Mouse (Mus musculus) A20 (cell line): Measurements from ENCODE around the gene D630003M21Rik.

ENCODE experiments used
- DNase-seq: peaks from one replicate; pipeline ENCODE4 v3.0.0-alpha.2; 2011; ENCODE audit warnings: low read depth, low spot score

Gene D630003M21Rik

DNA sequence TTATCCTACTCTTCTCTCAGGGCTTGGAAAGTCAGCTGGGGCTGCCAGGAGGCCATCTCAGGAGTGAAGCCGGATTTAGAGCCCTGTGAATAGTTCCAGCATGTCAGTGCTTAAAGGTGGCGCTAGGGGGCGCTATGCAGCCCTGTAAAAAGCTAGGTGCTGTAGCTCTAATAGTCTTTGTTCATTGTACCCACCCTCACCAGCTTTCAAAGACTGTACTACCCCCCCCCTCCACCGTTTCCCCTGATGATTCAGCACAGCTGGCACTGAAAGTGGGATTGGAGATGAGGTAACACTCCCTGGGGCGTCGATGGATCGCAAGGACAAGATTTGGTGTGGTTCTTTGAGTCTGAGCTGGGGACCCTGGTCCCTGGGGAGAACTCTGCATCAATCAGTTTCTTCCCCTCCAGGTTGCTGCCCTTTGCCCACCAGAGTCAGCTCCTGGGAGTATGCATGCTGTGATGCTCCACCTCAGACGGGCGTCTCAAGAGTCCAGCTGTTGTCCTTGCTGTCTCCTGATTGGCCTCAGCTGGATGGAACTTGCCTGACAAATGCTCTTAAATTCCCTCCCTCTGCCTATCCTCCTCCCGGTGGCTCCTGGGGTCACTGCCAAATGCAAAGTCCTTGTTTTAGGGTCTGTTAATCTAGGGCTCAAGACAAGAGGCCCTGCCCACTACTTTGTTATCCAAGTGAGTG, 33.9 kb downstream of the D630003M21Rik start:
- DNase-seq, result peak; percentile 68

- no peak for DNase-seq
These were observed 35.2 kb downstream of the D630003M21Rik start for GRCm38 (mm10) chr2:158193611-158194336.

DNA sequence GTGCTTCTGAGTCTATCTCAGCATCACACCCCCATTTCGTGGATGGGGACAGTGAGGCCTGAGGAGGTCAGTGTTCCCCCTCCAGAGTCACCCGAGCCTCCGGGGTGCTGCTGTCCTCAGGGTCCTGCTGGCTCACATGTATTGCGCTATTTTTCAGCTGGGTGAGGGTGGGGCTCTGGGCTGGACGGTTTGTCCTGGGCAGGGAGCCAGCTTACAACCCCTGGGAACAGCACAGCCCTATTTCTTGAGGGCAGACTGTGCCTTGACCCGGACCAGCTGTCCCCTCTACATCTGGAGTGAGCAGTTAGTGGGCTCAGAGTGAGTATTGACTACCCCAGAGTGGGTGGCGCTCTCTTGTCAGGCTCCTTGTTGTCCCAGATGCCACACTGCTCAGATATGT, 37.9 kb downstream of the D630003M21Rik start:
- no peak for DNase-seq

DNA sequence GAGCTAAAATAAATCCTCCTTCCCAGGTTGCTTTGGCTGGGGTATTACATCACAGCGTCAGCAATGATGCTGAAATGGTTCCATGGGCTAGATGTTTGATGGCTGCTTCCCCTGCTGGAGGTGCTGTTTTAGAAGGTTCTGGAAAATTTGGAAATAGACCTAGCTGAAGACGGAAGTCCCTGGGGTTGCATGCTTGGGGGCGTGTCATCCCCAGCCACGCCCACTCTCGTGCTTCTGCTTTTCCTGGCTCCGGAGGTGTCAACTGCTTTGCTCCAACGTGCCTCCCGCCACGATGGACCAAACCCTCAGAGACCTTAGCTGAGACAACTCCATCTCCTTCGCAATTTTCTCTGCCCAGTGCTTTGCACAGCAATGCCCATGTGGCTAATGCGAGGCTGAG, 39.6 kb downstream of the D630003M21Rik start:
- DNase-seq, result no peak

DNA sequence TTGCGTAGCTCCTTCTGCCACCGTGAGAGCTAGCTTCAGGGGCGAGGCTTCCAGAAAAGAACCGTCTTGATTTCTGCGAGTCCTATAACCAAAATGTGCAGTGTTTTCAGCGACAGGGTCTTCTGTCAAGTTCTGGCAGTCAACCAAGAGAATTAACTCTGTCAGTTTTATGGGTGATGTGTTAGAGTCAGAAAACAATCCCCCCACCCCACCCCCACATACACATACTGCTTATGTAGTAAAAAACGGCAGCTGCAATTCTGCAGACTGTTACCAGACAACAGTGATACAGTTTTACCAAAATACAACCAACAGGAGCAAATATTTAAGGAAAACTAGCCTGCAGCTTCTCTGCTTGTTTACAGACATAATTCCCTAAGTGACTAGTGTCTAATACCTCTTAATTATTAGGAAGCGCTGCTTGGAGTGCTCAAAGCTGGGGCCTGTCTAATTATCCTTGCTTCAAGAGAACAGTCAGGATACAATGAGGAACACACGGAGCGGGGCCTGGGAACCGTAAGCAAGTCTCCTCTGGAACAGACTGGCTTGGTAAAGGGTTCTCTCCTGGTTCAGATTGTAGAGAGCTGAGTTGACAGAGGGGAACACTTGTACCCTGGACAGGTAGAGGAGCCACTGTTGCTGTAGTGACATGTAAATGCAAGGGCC, 42.7 kb downstream of the D630003M21Rik start:
- DNase-seq, result no peak

- DNase-seq, result no peak
These were observed 45.8 kb downstream of the D630003M21Rik start for GRCm38 (mm10) chr2:158183266-158183665.

DNA sequence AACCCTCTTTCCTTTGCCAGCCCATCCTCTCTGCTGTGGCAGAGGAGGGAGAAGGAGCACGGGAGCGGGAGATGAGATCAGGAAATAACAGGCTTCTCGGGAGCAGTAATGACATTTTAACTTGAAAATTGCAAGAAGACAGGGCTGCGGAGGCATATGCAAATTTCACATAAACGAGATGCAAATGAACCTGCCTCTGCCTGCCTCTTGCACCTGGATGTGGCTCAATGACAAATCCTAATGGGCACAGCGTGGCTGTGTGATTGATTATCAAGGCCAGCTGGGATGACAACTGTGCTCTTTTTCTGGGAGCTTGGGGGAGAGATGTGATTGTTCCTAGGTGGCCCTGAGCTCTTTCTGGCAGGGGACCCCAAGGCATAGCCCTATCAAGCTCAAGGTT, 47.1 kb downstream of the D630003M21Rik start:
- DNase-seq, result peak; percentile 35

GRCm38 (mm10) chr2:158180797-158181196, 48.2 kb downstream of the D630003M21Rik start:
- peak; percentile 74 for DNase-seq

DNA sequence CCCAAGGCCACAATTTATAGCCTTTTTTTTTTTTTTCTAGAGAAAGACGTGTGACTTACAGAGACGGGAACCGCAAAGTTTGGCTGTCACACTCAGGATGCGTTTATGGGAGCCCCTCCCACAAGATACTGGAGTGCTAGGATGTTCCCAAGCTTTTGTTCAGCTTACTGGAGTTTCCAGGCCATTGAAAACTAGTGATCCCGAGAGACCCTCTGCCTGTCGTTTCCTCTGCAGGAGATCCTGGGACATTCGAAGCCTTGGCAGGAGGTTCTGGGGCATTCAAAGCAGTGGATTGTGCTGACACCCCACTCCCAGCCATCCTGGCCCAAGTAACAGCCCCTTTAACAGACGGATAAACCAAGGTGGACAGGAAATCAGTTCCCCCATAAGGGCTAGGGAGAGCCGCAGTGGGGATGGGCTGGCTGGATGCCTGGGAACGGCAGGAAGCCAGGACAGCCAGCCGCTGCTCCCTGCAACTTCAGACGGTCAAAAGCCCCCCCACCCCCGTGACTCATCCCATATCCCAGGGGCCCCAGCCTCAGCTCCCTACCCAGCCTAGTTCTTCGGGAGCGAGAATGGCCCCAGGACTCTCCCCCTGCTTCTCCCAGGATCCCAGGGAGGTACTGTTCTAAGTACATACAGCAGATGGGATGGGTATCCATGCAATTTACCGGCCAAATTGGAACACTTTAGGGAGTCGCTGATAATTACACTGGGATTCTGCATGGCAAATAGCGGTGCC, 49.5 kb downstream of the D630003M21Rik start:
- DNase-seq, result no peak

DNA sequence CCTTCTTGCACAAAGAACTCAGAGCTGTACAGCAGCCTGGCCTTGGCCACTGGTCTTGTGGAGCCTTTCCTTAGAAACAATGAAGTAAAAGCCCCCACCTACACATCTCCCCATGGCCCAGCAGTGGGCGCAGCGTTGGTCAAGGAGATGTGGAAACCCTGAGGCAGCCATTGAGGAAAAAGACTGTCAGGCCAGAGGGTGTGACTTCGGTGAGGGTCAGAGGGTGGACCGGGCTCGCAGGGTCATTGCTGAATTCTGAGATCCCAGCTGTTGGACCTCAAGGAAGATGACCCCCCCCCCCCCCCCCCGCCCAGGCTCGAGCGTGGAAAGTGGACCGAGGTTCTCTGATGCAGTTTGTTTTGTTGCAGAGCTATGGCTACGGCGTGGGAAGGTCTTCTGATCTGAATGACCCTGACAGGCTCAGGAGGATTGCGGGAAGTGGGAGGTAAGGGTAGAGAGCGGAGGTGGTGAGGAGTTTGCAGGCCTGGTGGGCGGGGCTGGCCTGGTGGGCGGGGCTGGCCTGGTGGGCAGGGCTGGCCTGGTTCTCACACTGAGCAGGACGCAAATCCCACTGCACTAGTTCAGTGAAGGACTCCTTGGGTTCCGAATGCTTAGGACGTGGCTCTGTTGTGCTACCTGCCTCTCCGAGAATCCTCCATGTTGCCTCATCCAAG, 50.2 kb downstream of the D630003M21Rik start:
- peak; percentile 38 for DNase-seq

DNA sequence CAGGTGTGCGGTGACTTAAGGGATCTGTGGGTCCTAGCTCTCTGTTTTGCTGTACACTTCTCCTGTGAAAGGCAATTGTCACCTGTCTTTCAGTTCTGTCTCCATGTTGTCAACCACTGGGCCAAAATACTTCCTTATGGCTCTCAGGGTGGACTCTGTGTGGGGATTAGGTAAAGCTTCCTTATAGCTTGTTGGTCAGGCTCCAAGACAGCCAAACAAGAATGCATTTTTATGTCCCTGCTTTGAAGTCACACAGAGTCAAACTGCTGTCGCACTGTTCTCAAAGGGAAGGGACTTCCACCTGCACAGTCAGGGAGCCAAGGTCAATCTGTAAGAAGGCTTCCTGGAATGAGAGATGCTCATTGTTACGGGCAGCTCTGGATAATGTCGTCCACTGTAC, 50.9 kb downstream of the D630003M21Rik start:
- DNase-seq, result no peak

DNA sequence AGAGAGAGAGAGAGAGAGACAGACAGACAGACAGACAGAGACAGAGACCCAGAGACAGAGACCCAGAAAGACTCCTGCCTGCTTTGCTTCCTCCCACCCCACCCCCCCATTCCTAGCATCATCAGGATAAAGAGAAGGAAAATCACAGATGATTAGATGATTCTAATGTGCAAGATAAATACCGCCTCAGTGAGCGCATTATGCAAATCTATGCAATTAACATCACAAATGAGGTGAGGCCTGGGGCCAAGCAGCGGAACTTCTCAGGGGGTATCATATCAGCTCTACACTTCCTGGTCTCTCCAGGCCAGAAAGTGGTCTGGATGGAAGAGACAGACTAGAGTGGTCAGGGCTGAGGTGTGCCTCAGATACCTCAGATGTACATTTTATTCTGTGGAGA, 51.4 kb downstream of the D630003M21Rik start:
- no peak for DNase-seq

DNA sequence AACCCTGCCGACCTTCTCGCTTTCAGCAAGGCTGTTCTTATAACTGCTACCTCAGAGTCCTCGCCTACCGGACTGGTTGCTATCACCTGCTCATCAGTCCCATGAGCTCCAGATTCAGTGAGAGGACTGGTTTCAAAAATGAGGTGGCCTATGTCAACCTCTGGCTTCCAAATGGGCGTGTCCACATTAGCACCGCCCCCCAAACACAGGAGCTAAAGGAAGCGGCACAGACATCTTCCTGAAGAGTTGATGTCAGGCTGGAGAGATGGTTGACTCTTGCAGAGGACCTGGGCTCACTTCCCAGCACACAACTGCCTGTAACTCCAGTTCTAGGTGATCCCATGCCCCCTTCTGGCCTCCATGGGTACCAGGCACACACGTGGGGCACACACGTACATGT, 52.3 kb downstream of the D630003M21Rik start:
- no peak for DNase-seq

- no peak for DNase-seq
These were observed 53.6 kb downstream of the D630003M21Rik start for GRCm38 (mm10) chr2:158175433-158175832.

GRCm38 (mm10) chr2:158174958-158175357, 54.1 kb downstream of the D630003M21Rik start:
- no peak for DNase-seq

- no peak for DNase-seq
These were observed 54.6 kb downstream of the D630003M21Rik start for GRCm38 (mm10) chr2:158174438-158174837.

GRCm38 (mm10) chr2:158170394-158170793, 58.6 kb downstream of the D630003M21Rik start:
- no peak for DNase-seq

DNA sequence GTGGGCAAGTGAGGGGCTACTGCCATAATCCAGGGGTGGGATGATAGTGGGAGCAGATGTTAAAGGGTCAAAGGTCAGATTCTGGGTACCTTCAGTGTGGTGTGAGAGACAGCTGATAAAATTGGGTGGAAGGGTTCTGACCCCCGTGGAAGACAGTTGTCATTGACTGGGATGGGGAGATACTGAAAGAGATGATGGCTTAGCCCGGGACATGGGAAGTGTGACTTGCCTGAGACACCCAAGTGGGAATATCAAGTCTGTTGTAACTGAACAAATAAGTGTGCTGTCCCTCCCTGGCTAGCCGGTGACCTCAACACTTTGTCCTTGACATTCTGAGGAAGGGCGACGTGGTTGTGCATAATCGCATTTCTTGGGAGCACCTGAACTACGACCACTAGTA, 59.3 kb downstream of the D630003M21Rik start:
- no peak for DNase-seq

DNA sequence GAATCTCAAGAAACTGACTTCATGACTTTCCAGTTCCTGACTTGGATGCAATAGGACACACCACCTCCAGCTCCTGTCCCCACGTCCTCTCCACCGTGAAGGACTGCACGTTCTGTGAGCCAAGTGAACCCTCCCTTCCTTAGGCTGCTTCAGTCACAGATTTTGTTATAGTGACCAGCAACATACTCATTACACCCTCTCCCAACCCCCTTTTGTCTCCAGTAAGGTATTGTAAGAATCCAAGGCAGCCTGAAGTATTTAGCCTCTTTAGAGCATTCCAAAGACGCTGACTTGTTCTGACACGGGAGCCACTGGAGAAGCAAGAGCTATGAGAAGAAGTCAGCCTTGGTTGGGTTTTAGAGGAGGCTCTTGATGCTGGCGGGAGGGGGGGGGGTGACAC, 59.7 kb downstream of the D630003M21Rik start:
- no peak for DNase-seq

DNA sequence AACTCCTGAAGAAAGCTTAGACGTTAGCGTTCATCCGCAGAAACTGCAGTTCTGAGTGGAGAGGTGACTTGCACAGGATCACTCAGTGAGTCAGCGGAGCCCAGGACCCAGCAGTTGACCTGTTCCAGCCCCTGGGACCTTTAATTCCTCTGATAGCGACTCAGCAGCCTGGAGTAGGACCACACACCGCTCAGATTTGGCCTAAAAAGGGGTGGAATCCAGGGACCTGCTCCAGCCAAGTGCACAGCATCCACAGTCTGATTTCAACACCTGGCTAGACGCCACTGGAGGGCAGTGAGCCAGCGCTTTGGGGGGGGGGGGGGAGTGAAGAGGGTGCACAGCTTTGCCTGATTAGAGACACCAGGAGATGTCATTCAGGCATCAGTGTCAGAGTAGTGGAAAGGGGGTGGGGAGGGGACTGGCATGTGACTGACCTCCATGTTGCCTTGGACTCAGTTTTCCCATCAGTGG, 60.2 kb downstream of the D630003M21Rik start:
- DNase-seq, result no peak

- no peak for DNase-seq
These were observed 61.4 kb downstream of the D630003M21Rik start for GRCm38 (mm10) chr2:158167496-158168205.
